Mouse (Mus musculus): ENCODE measurements around the gene Ywhae.
A peak's percentile ranks its signal among the peaks of the same experiment; 100 is the strongest.
"Not testable (repeated sequence)": the region's sequence is repeated elsewhere in the genome, so short reads cannot be mapped to it uniquely, and the experiment has no call there.

The Ywhae gene

GRCm38 (mm10) chr11:75732434-75733226 lies at the start of gene Ywhae:
Ywhae (plus strand) TSS chr11:75732869.
- DNase-seq = peak; percentile 90

GRCm38 (mm10) chr11:75684462-75684861 lies 48.2 kb upstream of the Ywhae start:
- no peak for DNase-seq

GRCm38 (mm10) chr11:75684956-75685355 lies 47.7 kb upstream of the Ywhae start:
- no peak for DNase-seq

- no peak for DNase-seq
Measured at GRCm38 (mm10) chr11:75687343-75687993, 45.2 kb upstream of the Ywhae start.

GRCm38 (mm10) chr11:75688132-75688531 lies 44.5 kb upstream of the Ywhae start:
- DNase-seq = no peak

GRCm38 (mm10) chr11:75689977-75690376 lies 42.7 kb upstream of the Ywhae start:
- no peak for DNase-seq

- no peak for DNase-seq
Measured at GRCm38 (mm10) chr11:75691047-75691446, 41.6 kb upstream of the Ywhae start.

- DNase-seq = no peak
Measured at GRCm38 (mm10) chr11:75693570-75693969, 39.1 kb upstream of the Ywhae start.

- not testable (repeated sequence) for DNase-seq
Measured at GRCm38 (mm10) chr11:75697464-75697863, 35.2 kb upstream of the Ywhae start.

- DNase-seq = no peak
Measured at GRCm38 (mm10) chr11:75700557-75700956, 32.1 kb upstream of the Ywhae start.

GRCm38 (mm10) chr11:75702761-75703160 lies 29.9 kb upstream of the Ywhae start:
- no peak for DNase-seq

- DNase-seq = no peak
Measured at GRCm38 (mm10) chr11:75703748-75704147, 28.9 kb upstream of the Ywhae start.

- peak; percentile 44 for DNase-seq
Measured at GRCm38 (mm10) chr11:75713949-75714348, 18.7 kb upstream of the Ywhae start.

- no peak for DNase-seq
Measured at GRCm38 (mm10) chr11:75715556-75715955, 17.1 kb upstream of the Ywhae start.

- no peak for DNase-seq
Measured at GRCm38 (mm10) chr11:75716661-75717325, 15.9 kb upstream of the Ywhae start.

- no peak for DNase-seq
Measured at GRCm38 (mm10) chr11:75722339-75722738, 10.3 kb upstream of the Ywhae start.

- DNase-seq = no peak
Measured at GRCm38 (mm10) chr11:75727168-75727567, 5.5 kb upstream of the Ywhae start.

- not testable (repeated sequence) for DNase-seq
Measured at GRCm38 (mm10) chr11:75727659-75728058, 5.0 kb upstream of the Ywhae start.

- DNase-seq = peak; percentile 71
Measured at GRCm38 (mm10) chr11:75733227-75733940, 715 bp downstream of the Ywhae start.

- no peak for DNase-seq
Measured at GRCm38 (mm10) chr11:75735462-75736252, 3.0 kb downstream of the Ywhae start.

GRCm38 (mm10) chr11:75736978-75737377 lies 4.3 kb downstream of the Ywhae start:
- DNase-seq = no peak

GRCm38 (mm10) chr11:75737806-75738476 lies 5.3 kb downstream of the Ywhae start:
- DNase-seq = no peak
